ENCODE assay signal across 8 mouse cellular contexts in genomic region chr16:31662556-31663378, GRCm38 (mm10). TPM values are rescaled to one million over a fixed set of nuclear protein-coding genes. Genes with fewer than 3 reads are reported as not detected.
DNase-seq lines count a peak whose midpoint lies in the region; ATAC-seq and TF ChIP-seq lines count a peak whose summit lies in the region.

No protein-coding gene starts in this region.

- peak overlapping the region; percentile 98 for H3K9ac ChIP-seq in liver, embryonic 12.5 days

- ATAC-seq in liver, embryonic 12.5 days: no peak

- H3K36me3 ChIP-seq in liver, embryonic 12.5 days: peaks cover 21% of the 10 kb centered on the region

- no peaks in the 10 kb centered on the region for H3K27me3 ChIP-seq in cerebellum, adult 2 months (ENCODE audit: control insufficient read depth, insufficient read depth, low read length)
- H3K27me3 ChIP-seq in liver, embryonic 12.5 days (replicated peaks): peaks cover 37% of the 10 kb centered on the region

- H3K9me3 ChIP-seq in liver, embryonic 12.5 days (replicated peaks): no peaks in the 10 kb centered on the region

- peaks cover 12% of the 10 kb centered on the region for H3K4me1 ChIP-seq in cerebellum, adult 2 months (ENCODE audit: control insufficient read depth, insufficient read depth, low read length)
- peaks cover 44% of the 10 kb centered on the region for H3K4me1 ChIP-seq in liver, embryonic 12.5 days

- no peak for DNase-seq in cerebellum, adult 2 months
- DNase-seq in cerebellum, adult 11-12 months: no peak
- DNase-seq in thymus, postnatal 0 days (ENCODE audit: low spot score): peak; percentile 20
- DNase-seq in thymus, adult 18-20 months: no peak
- no peak for DNase-seq in frontal cortex, postnatal 10 days (ENCODE audit: low spot score in 2 of 2)
- DNase-seq in spleen, postnatal 4 days (ENCODE audit: low spot score in 2 of 2): no peak
- DNase-seq in ovary, postnatal 14 days (ENCODE audit: low spot score): no peak

- TF ChIP-seq CTCF in cerebellum, adult 2 months (IDR thresholded peaks at IDR 0.05; ENCODE audit: borderline replicate concordance, insufficient read depth, low read depth, low read length): no peak

- TF ChIP-seq POLR2A in cerebellum, adult 2 months (IDR thresholded peaks at IDR 0.05; ENCODE audit: borderline replicate concordance, insufficient read depth, low read length): no peak

- WGBS in cerebellum, adult 2 months: 22% methylated on average over 22 of the region's 22 CpGs
- WGBS in liver, embryonic 12.5 days (ENCODE audit: insufficient replicate concordance): 14% methylated on average over 22 of the region's 22 CpGs

- peak overlapping the region; percentile 96 for H3K4me3 ChIP-seq in cerebellum, adult 2 months (replicated peaks; ENCODE audit: insufficient read depth, low read depth, low read length)
- H3K4me3 ChIP-seq in liver, embryonic 12.5 days: peak overlapping the region; percentile 95

- no peak overlapping the region for H3K27ac ChIP-seq in cerebellum, adult 2 months (ENCODE audit: insufficient read depth, low read length)
- peak overlapping the region; percentile 92 for H3K27ac ChIP-seq in liver, embryonic 12.5 days

- peak overlapping the region; percentile 77 for H3K4me2 ChIP-seq in liver, embryonic 12.5 days

RNA-seq across cellular contexts. Expression of gene Dlg1, which starts 0.5 kb away (rescaled TPM):
- polyA plus RNA-seq in cerebellum, adult 2 months (2012; rRNA removed): 82.2 and 85.9 TPM in 2 replicates
- polyA plus RNA-seq in thymus, postnatal 0 days (2015; fragmentation: Nextera tagmentation; extraction: Ambion mirVana): 14.7 and 17.8 TPM in 2 replicates
- 19.5 and 20.5 TPM in 2 replicates for polyA plus RNA-seq in liver, embryonic 12.5 days (2016; fragmentation: Nextera tagmentation; extraction: Ambion mirVana)
